Mouse (Mus musculus) forebrain, embryonic 10.5 days (tissue): ENCODE results near the gene Coro2b. TPM values are rescaled to one million over a fixed set of nuclear protein-coding genes. Genes with fewer than 3 reads are reported as not detected.

Experiments used
- DNase-seq: peaks from one replicate; pipeline ENCODE4 v3.0.0-alpha.2; 2017; ENCODE audit warnings: low spot score; ENCODE audit errors: extremely low spot score
- H3K27ac ChIP-seq: fragments of 300-500 bp; sonication (generic); 2 replicates; pipeline ENCODE4 v1.5.1; 2016; ENCODE audit warnings: mild to moderate bottlenecking
- H3K27me3 ChIP-seq: fragments of 300-500 bp; sonication (generic); 2 replicates; pipeline ENCODE4 v1.6.1; 2016; ENCODE audit warnings: mild to moderate bottlenecking; ENCODE audit not compliant: poor library complexity, severe bottlenecking
- H3K36me3 ChIP-seq: fragments of 300-500 bp; sonication (generic); replicated peaks from 2 replicates; pipeline ENCODE4 v1.6.1; 2016; ENCODE audit warnings: mild to moderate bottlenecking, moderate library complexity
- H3K4me1 ChIP-seq: fragments of 300-500 bp; sonication (generic); 2 replicates; pipeline ENCODE4 v1.6.1; 2016
- H3K4me3 ChIP-seq: fragments of 300-500 bp; sonication (generic); 2 replicates; pipeline ENCODE4 v1.5.1; 2016; ENCODE audit warnings: mild to moderate bottlenecking, moderate library complexity
- H3K9me3 ChIP-seq: fragments of 300-500 bp; sonication (generic); 2 replicates; pipeline ENCODE4 v1.6.1; 2016; ENCODE audit warnings: mild to moderate bottlenecking, moderate library complexity
- WGBS: fragments of 180-500 bp; shearing (Covaris S2); methylation state at CpG from one replicate; pipeline ENCODE4 v1.1.7; 2016; 5-methylcytosine and 5-hydroxymethylcytosine counted together
- polyA plus RNA-seq: library from polyadenylated mRNA; unstranded; fragments of >200 nt; fragmentation: Nextera tagmentation; extraction: Ambion mirVana; gene quantifications from 2 replicates; pipeline ENCODE4 v1.2.1, GENCODE M21; 2016

The Coro2b gene
- polyA plus RNA-seq, 1 experiment from 2014 or later = 9.7 TPM

DNA sequence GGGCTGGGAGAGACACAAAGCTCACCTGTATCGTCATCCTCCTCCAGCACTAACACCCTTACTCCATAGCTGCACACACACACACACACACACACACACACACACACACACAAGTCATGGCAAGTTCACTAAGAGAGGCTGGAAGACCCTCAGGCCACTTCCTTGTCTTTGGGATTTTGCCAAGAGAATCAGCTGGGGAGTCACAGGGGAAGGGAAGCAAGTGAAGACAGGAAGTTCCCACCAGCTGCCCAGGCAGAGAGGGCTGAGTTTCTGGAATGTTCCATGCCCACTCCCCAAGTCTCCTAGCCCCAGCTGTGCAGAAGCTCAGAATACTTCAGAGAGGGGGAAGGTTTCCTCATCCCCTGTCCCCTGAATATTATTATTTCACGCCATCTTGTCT lies 62.6 kb downstream of the Coro2b start:
- Histone ChIP-seq H3K9me3 (no peaks in the 10 kb centered on the region), H3K27me3 (no peaks in the 10 kb centered on the region), H3K4me1 (peaks cover 34% of the 10 kb centered on the region), H3K27ac (no peak overlapping the region), H3K36me3 (no peaks in the 10 kb centered on the region), H3K4me3 (no peak overlapping the region)
- WGBS = 86% methylated on average over 2 of the region's 2 CpGs
- no peak for DNase-seq

DNA sequence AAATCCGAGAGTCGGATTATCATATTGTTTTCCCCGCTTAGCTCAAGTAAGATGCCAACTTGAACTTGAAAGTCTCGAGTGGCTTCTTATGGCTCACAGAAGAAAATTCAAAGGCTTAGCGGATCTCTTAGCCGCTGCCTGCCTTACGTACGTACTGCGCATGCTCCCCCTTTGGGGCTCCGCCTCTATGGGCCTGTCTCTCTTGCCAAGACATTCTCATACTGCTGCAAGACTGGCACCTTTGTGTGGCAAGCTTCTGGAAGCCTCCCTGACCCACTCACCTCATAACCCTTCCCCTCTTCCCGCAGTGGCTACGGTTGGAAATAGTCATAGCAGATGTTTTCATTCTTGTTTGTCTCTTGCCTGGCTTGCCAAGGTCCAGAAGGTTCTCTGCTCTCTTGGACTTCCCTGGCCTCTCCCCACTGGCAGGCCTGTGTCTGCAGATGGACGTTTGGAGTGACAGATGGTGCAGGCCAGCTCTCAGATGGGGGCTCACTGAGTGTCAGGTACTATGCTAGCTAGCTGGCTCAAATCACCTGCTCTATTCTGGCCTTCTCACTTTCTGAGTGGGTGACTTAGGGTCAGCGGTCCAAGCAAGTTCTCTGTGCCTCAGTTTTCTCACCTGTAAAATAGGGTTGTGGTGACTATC lies 65.2 kb downstream of the Coro2b start:
- Histone ChIP-seq H3K27me3 (no peaks in the 10 kb centered on the region), H3K36me3 (no peaks in the 10 kb centered on the region), H3K4me3 (no peak overlapping the region), H3K9me3 (no peaks in the 10 kb centered on the region), H3K4me1 (peaks cover 46% of the 10 kb centered on the region), H3K27ac (peak overlapping the region; percentile 51; the same call in 1 of the 2 replicates)
- WGBS = 90% methylated on average over 14 of the region's 14 CpGs
- DNase-seq = no peak

DNA sequence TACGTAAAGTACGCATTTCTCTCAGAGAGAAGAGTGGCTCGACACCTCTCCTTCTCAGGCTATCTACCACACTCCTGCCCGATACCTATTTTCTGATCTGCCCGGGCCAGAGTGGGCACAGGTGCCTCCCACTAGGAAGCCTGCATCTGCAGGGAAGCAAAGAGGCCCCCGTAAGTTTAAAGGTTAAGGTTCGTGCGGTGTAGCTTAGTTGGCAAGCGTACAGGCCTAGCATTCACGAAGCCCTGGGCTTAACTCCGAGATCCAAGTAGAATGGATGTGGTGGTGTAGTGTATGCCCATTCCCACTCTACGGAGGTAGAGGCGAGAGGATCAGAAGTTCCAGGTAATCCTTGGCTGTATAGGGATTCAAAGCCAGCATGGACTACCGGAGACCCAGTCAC lies 65.8 kb downstream of the Coro2b start:
- Histone ChIP-seq H3K4me1 (peaks cover 45% of the 10 kb centered on the region), H3K36me3 (no peaks in the 10 kb centered on the region), H3K9me3 (no peaks in the 10 kb centered on the region), H3K27me3 (no peaks in the 10 kb centered on the region), H3K4me3 (no peak overlapping the region), H3K27ac (no peak overlapping the region)
- 91% methylated on average over 14 of the region's 14 CpGs for WGBS
- no peak for DNase-seq

DNA sequence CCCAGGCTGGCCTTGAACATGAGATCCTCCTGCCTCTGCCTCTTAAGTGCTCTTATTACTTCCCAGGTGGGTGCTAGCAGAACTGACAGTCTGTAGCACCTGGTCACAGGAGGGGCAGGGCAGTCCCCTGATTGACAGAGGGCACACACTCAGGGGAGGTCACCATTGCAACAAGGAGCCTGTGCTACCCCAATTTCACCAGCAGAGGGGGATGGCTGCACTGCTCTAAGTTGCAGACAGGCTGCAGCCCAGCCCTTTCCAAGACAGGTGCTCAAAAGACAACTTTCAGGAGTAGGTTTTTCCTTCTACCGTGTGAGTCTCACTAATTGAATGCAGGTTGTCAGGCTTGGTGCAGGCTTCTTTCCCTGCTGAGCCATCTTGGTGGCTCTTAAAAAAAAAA lies 66.4 kb downstream of the Coro2b start:
- H3K27me3 ChIP-seq = no peaks in the 10 kb centered on the region
- peak; percentile 79 for DNase-seq
- no peak overlapping the region for H3K4me3 ChIP-seq
- WGBS = 15% methylated on average over 1 of the region's 1 CpGs
- peak overlapping the region; percentile 74 for H3K27ac ChIP-seq
- no peaks in the 10 kb centered on the region for H3K9me3 ChIP-seq
- peaks cover 45% of the 10 kb centered on the region for H3K4me1 ChIP-seq
- H3K36me3 ChIP-seq = no peaks in the 10 kb centered on the region

DNA sequence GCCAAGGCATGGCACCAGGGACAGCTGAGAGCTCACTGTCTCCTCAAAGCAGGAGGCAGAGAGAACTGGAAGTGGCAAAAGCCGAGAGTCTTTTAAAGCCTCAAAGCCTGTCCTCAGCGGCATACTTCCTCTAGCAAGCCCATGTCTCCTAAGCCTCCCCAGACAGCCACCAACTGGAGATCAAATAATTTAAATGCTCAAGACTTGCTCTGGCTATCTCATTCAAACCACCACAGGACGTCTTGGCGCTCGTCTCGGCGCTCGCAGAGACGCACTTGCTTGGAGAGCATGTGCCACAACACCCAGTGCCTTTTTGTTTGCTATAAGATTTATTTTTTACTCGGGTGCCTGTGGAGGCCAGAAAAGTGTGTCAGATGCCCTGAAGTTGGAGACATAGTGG lies 67.1 kb downstream of the Coro2b start:
- H3K9me3 ChIP-seq = no peaks in the 10 kb centered on the region
- peak overlapping the region; percentile 74 for H3K27ac ChIP-seq
- DNase-seq = no peak
- H3K4me3 ChIP-seq = no peak overlapping the region
- H3K4me1 ChIP-seq = peaks cover 45% of the 10 kb centered on the region
- no peaks in the 10 kb centered on the region for H3K36me3 ChIP-seq
- WGBS = 77% methylated on average over 10 of the region's 10 CpGs
- H3K27me3 ChIP-seq = no peaks in the 10 kb centered on the region

DNA sequence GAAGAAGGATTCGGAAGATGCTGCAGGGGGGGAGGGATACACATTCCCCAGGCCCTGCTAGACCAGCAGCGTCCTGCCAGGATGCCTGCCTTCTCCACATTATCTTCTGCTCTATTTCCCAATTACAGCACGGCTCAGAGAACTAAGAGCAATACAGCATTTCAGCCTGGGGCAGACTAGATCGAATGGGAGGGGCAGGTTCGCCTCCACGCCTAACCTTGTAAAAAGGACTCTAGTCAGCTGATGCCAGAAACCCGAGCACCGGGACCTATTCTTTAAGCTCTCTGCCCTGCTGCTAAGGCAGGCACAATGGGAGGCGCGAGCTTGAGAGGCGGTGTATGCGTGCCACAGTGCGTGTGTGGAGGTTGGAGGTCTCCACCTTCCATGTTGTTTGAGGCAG lies 67.7 kb downstream of the Coro2b start:
- no peaks in the 10 kb centered on the region for H3K27me3 ChIP-seq
- H3K4me1 ChIP-seq = peaks cover 45% of the 10 kb centered on the region
- H3K36me3 ChIP-seq = no peaks in the 10 kb centered on the region
- peak overlapping the region; percentile 3; the same call in 1 of the 2 replicates for H3K4me3 ChIP-seq
- H3K9me3 ChIP-seq = no peaks in the 10 kb centered on the region
- H3K27ac ChIP-seq = peak overlapping the region; percentile 74
- 15% methylated on average over 13 of the region's 13 CpGs for WGBS
- DNase-seq = peak; percentile 68

DNA sequence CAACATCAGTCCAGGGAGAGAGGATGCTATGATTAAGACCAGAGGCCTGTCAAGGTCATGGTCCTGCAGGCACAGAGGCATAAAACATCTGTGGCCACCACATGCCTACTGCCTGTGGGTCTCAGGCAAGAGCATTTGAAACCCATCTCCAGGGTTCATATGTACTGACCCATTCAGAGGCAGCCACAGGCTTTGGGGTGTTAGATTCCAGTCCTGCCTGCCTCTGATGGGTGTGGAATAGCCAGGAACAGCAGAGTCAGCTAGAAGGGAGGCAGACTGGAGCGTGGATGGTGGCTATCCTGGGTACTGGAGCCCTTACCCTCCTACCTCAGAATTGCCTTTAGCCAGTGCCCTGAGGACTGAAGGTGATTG lies 69.4 kb downstream of the Coro2b start:
- Histone ChIP-seq H3K27me3 (no peaks in the 10 kb centered on the region), H3K4me3 (no peak overlapping the region), H3K9me3 (no peaks in the 10 kb centered on the region), H3K36me3 (no peaks in the 10 kb centered on the region), H3K27ac (peak overlapping the region; percentile 73), H3K4me1 (peaks cover 45% of the 10 kb centered on the region)
- 54% methylated on average over 1 of the region's 1 CpGs for WGBS
- DNase-seq = no peak

DNA sequence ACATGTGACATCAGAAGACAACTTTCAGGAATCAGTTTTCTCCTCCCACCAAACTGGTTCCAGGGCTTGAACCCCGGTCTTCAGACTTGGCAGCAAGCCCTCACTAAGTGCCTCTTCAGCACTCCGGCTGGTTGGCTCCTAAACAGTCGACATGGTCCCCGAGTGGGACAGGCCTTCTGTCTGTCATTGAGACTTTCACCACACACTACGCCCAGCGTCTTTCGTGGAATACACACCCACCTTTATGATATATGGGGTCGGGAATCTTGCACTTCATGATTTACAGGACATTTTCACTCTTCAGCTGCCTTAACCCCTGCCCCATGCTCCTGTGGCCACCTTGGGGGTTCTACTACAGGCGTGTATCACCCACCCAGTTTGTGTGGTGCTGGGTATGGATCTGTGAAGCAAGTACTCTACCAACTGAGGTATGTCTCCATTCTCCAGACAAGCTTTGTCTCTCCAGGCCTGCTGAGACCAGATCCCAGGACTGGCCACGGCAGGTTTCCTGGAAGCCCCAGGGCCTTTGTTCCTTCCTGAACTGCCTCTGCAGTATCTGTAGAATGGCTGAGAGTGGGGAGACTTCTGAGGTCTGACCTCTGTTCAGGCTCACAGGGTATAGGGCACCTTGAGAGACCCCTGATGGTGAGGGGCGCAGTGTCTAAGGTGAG lies 70.0 kb downstream of the Coro2b start:
- no peaks in the 10 kb centered on the region for H3K9me3 ChIP-seq
- no peaks in the 10 kb centered on the region for H3K36me3 ChIP-seq
- DNase-seq = no peak
- WGBS = 89% methylated on average over 11 of the region's 11 CpGs
- peaks cover 45% of the 10 kb centered on the region for H3K4me1 ChIP-seq
- H3K4me3 ChIP-seq = no peak overlapping the region
- H3K27me3 ChIP-seq = no peaks in the 10 kb centered on the region
- peak overlapping the region; percentile 73 for H3K27ac ChIP-seq

DNA sequence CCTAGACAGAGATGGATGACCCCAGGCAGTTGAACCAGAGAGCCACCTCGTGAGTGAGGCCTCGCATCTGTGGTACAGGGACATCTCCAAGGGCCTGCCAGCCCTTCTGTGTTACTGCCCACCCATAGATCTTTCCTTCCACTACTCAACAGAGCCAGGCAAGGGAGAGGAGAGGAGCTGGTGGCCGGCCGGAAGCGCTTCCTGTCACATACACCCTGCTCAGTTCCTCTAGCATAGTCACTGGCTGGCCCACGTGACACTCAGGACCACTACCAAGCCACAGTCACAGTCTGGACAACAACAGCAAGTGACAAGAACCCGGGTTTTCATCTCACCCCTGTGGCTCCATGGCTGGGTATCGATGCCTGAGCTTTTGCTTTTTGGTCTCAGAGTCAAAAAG lies 70.8 kb downstream of the Coro2b start:
- Histone ChIP-seq H3K4me3 (no peak overlapping the region), H3K27me3 (no peaks in the 10 kb centered on the region), H3K9me3 (no peaks in the 10 kb centered on the region), H3K36me3 (no peaks in the 10 kb centered on the region), H3K27ac (peak overlapping the region; percentile 35; the same call in 1 of the 2 replicates), H3K4me1 (peaks cover 39% of the 10 kb centered on the region)
- DNase-seq = no peak
- WGBS = 84% methylated on average over 8 of the region's 8 CpGs

DNA sequence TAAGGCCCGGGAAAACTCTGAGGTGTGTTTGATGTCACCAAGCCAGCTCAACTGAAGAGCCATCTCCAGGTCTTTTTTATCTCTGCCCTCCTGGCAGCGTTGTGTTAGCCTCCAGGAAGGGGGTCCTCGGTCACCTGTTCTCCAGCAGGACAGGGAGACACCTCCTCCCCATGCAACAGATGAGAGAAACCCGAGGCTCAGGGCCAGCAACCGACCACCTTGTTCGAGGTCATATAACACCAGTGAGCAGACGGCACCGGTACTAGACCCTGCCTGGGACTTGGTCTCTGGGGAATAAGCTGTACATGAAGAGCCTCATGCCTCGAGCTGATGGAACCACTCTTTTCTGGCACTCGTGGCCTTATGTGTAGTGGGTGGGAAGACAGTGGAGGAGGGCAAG lies 72.1 kb downstream of the Coro2b start:
- DNase-seq = no peak
- Histone ChIP-seq H3K36me3 (no peaks in the 10 kb centered on the region), H3K27ac (0 out of 2 replicates have a peak overlapping the region, but pooled peaks have one; percentile 20), H3K9me3 (no peaks in the 10 kb centered on the region), H3K4me1 (peaks cover 31% of the 10 kb centered on the region), H3K27me3 (no peaks in the 10 kb centered on the region), H3K4me3 (no peak overlapping the region)
- WGBS = 87% methylated on average over 10 of the region's 10 CpGs

DNA sequence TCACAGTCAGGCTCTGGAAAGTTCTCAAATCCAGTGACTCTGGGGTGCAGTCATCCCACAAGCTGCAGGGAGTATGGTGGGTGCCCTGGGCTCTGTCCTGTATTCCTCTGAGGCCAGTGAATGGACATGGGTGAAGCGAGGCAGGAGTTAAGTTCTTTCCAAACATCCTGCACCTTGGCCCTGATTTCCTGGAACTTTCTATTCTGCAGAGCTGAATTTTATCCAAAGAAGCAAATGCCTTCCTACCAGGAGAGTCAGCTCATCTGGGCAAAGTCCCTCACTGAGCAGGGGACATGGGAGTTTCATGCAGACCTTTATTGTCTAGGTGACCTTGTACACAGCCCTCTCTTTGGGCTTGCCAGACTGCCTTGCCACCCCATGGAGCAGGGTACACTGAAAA lies 75.1 kb downstream of the Coro2b start:
- Histone ChIP-seq H3K4me3 (no peak overlapping the region), H3K27me3 (no peaks in the 10 kb centered on the region), H3K9me3 (no peaks in the 10 kb centered on the region), H3K36me3 (no peaks in the 10 kb centered on the region), H3K4me1 (peaks cover 6% of the 10 kb centered on the region), H3K27ac (no peak overlapping the region)
- DNase-seq = no peak
- WGBS = 89% methylated on average over 1 of the region's 1 CpGs

DNA sequence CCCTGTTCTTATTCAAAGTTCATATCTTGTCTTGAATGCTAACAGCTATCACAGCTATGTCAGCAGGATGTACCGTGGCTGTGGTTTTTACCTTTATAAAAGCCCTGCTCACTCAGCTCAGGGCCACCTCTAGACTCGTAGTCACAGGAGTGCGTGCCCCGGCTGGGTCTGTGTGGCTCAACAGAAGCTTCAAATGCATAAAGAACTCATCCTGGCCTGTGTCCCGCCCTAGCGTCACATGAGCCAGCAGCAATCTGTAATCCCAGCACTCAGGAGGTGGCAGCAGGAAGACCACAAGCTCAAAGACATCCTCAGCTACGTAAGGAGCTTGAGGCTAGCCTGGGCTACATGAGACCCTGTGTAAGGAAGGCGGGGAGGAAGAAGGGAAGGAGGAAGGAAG lies 75.7 kb downstream of the Coro2b start:
- Histone ChIP-seq H3K4me1 (peaks cover 6% of the 10 kb centered on the region), H3K27me3 (no peaks in the 10 kb centered on the region), H3K9me3 (no peaks in the 10 kb centered on the region), H3K4me3 (no peak overlapping the region), H3K36me3 (no peaks in the 10 kb centered on the region), H3K27ac (no peak overlapping the region)
- no peak for DNase-seq
- WGBS = 86% methylated on average over 8 of the region's 8 CpGs

DNA sequence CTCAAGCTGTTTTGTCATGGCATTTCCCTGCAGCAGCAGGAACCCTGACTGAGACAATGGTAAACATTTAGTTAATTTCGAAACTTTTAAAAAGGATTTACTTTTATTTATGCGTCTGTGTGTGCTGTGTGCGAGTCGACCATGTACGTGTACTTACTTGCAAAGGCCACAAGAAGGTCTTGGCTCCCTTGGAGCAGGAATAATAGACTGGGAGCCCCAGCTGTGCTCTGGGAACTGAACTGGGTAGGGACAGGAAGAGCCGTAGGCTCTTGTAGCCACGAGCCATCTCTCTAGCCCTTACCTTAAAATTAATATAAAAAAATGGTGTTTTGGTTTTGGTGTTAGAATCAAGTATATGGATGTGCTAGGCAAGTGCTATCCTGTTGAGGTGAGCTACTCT lies 76.8 kb downstream of the Coro2b start:
- Histone ChIP-seq H3K27ac (no peak overlapping the region), H3K4me1 (peaks cover 13% of the 10 kb centered on the region), H3K36me3 (no peaks in the 10 kb centered on the region), H3K9me3 (no peaks in the 10 kb centered on the region), H3K4me3 (no peak overlapping the region), H3K27me3 (no peaks in the 10 kb centered on the region)
- DNase-seq = no peak
- 79% methylated on average over 7 of the region's 7 CpGs for whole genome bisulfite sequencing
